Mouse (Mus musculus) hindbrain, embryonic 12.5 days (tissue): ENCODE measurements around the gene Igsf1. TPM values are rescaled to one million over a fixed set of nuclear protein-coding genes. Genes with fewer than 3 reads are reported as not detected.
A peak's percentile ranks its signal among the peaks of the same experiment; 100 is the strongest.

Experiments used
- ATAC-seq: fragments of 200-750 bp; cut with Nextera tagmentation; 2 replicates; pipeline ENCODE4 v1.8.0; 2017; ENCODE audit warnings: moderate TSS enrichment; ENCODE audit not compliant: low FRiP score
- H3K27ac ChIP-seq: fragments of 300-500 bp; sonication (generic); 2 replicates; pipeline ENCODE4 v1.5.1; 2016; ENCODE audit warnings: mild to moderate bottlenecking
- H3K27me3 ChIP-seq: fragments of 300-500 bp; sonication (generic); 2 replicates; pipeline ENCODE4 v1.6.1; 2016; ENCODE audit warnings: mild to moderate bottlenecking
- H3K36me3 ChIP-seq: fragments of 300-500 bp; sonication (generic); 2 replicates; pipeline ENCODE4 v1.6.1; 2016; ENCODE audit warnings: mild to moderate bottlenecking
- H3K4me1 ChIP-seq: fragments of 300-500 bp; sonication (generic); 2 replicates; pipeline ENCODE4 v1.6.1; 2016
- H3K4me2 ChIP-seq: fragments of 300-500 bp; sonication (generic); replicated peaks from 2 replicates; pipeline ENCODE4 v1.6.1; 2016; ENCODE audit warnings: mild to moderate bottlenecking
- H3K4me3 ChIP-seq: fragments of 300-500 bp; sonication (generic); 2 replicates; pipeline ENCODE4 v1.5.1; 2016; ENCODE audit warnings: mild to moderate bottlenecking
- H3K9ac ChIP-seq: fragments of 300-500 bp; sonication (generic); 2 replicates; pipeline ENCODE4 v1.6.1; 2016; ENCODE audit warnings: mild to moderate bottlenecking, moderate library complexity
- H3K9me3 ChIP-seq: fragments of 300-500 bp; sonication (generic); replicated peaks from 2 replicates; pipeline ENCODE4 v1.6.1; 2016; ENCODE audit warnings: mild to moderate bottlenecking
- WGBS: fragments of 180-500 bp; shearing (Covaris S2); methylation state at CpG from one replicate; pipeline ENCODE4 v1.1.7; 2016; 5-methylcytosine and 5-hydroxymethylcytosine counted together
- polyA plus RNA-seq: library from polyadenylated mRNA; unstranded; fragments of >200 nt; fragmentation: Nextera tagmentation; extraction: Ambion mirVana; gene quantifications from 2 replicates; pipeline ENCODE4 v1.2.1, GENCODE M21; 2016

Gene Igsf1
- polyA plus RNA-seq: 4.1 and 4.3 TPM in 2 replicates

DNA sequence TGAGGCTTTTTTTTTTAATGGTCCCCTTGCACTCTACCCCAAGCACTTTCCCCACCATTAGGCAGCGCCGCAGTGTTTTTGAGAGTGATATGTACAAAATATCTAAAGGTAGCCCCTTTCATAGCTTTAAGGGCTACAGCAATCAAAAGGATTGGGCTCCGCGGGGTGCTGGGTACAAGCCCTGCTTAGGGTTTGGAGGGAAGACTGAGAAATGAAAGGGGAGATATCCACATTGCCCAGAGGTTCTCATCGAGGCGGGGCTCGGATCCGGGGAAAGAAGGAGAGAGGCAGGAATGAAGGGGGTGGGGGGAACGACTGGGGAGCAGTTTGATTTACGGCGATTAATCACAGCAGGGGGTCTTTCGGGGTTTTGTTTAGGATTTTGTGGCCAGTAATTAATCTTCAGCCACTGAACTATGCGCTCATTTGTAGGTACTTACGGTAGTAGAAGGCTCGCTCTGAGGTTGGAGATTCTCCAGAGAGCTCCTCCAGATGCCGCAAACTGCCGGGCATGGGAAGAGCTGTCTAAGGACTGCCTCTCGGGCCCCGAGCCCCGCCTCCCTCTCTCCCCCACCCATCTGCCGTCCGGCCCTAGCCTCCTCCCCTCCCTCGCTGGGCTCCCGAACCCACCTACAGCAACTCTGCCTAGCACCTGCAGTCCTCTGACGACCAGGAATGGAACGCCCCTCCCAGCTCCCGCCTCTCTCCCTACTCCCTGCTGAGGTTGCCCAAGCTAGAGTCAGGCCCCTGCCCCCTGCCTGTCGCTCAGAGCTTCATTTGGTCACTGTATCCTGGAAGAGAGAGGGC is at the start of gene Igsf1:
Igsf1 (minus strand) TSS at position 537 of the 807 bp plus-strand sequence.
- Histone ChIP-seq H3K36me3 (no peaks in the 10 kb centered on the region), H3K9ac (no peak within 1 kb of the TSS), H3K27ac (no peak within 1 kb of the TSS), H3K4me2 (peak within 1 kb of the TSS; percentile 50), H3K4me1 (no peaks in the 10 kb centered on the region), H3K27me3 (no peaks in the 10 kb centered on the region), H3K4me3 (peak within 1 kb of the TSS; percentile 32), H3K9me3 (no peaks in the 10 kb centered on the region)
- ATAC-seq: peak; percentile 97
- 20% methylated on average over 28 of the region's 28 CpGs for WGBS

DNA sequence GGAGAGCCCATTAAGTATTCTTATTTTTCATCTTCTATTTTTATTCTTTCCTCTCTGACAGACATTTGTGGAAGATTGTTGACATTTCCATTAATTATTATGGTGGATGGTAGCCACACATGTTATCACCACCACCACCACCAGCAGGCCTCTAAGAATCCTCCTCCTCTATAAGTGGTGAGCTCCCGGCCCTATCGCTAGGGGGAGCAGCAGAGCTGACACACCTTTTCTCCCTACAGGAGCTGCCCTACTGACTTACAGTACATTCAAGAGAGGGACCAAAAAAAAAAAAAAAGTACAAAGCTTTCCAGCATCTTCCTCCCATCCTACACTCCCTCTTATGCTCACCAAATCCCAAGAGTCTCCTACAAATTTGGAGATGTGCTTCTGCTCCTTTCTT is 26.7 kb downstream of the Igsf1 start:
- no peaks in the 10 kb centered on the region for H3K9me3 ChIP-seq
- no peak overlapping the region for H3K4me2 ChIP-seq
- ATAC-seq: no peak
- no peaks in the 10 kb centered on the region for H3K36me3 ChIP-seq
- no peak overlapping the region for H3K4me3 ChIP-seq
- no peaks in the 10 kb centered on the region for H3K4me1 ChIP-seq
- H3K27me3 ChIP-seq: no peaks in the 10 kb centered on the region
- H3K27ac ChIP-seq: no peak overlapping the region
- H3K9ac ChIP-seq: no peak overlapping the region
- WGBS: 28% methylated on average over 2 of the region's 2 CpGs

DNA sequence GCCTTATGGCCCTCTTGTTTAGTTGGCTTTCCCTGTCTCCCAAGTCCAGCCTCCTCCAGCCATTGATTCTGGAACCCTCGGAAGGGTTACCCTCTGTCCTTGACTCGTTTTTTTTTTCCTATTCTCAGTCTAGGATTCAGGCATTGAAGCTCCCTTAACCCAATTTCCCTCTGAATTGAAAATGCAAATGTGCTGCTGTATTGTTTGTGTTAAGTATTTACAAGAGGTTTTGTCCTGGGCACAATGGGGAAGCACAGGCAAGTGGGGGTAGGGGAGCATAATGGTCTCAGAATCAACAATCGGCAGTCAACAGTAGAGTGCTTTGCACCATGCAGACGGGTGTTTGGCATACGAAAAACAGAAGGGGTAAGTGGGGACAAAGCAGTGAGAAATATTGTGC is 52.4 kb downstream of the Igsf1 start:
- Histone ChIP-seq H3K9me3 (no peaks in the 10 kb centered on the region), H3K27ac (no peak overlapping the region), H3K4me2 (no peak overlapping the region), H3K36me3 (no peaks in the 10 kb centered on the region), H3K4me1 (no peaks in the 10 kb centered on the region), H3K4me3 (no peak overlapping the region), H3K27me3 (no peaks in the 10 kb centered on the region), H3K9ac (no peak overlapping the region)
- no peak for ATAC-seq
- WGBS: 26% methylated on average over 5 of the region's 5 CpGs

DNA sequence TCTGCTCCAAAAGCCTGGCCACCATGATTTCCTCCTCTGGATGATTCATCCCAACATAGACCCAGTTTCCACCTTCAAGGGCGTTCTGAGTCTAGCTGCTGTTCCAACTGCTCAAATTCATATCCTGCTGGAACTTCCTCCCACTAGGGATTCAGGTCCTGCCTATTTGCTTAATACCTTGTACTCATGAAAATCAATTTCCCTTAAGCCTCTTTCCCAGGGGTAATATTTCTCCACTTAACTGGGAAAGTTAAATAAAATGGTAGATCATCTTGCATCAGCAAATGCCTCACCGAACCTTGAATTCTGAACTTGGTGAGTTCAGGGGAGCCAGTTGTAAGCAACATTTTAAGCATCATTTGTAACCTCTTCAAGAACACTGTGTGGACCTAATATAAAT is 62.6 kb downstream of the Igsf1 start, which contains the start of gene Olfr1321:
Olfr1321 (minus strand) TSS at position 101 of the 400 bp plus-strand sequence.
- no peak within 1 kb of the TSS for H3K27ac ChIP-seq
- H3K4me2 ChIP-seq: no peak within 1 kb of the TSS
- 78% methylated on average over 2 of the region's 2 CpGs for WGBS
- H3K9me3 ChIP-seq: no peaks in the 10 kb centered on the region
- no peaks in the 10 kb centered on the region for H3K4me1 ChIP-seq
- H3K36me3 ChIP-seq: no peaks in the 10 kb centered on the region
- no peaks in the 10 kb centered on the region for H3K27me3 ChIP-seq
- H3K9ac ChIP-seq: no peak within 1 kb of the TSS
- H3K4me3 ChIP-seq: no peak within 1 kb of the TSS
- no peak for ATAC-seq

Other genes starting within 250 kb of the Igsf1 start
- not detected in 2 replicates for gene Olfr1320, start 125.4 kb downstream of the Igsf1 start, polyA plus RNA-seq
- gene Olfr1321, start 62.7 kb downstream of the Igsf1 start, polyA plus RNA-seq: not detected in 2 replicates
- gene Olfr1322, start 93.7 kb upstream of the Igsf1 start, polyA plus RNA-seq: not detected in 2 replicates
- not detected in 2 replicates for gene Olfr1323, start 221.6 kb upstream of the Igsf1 start, polyA plus RNA-seq